31 mouse cellular contexts compared by ENCODE assay signal in the genomic region with DNA sequence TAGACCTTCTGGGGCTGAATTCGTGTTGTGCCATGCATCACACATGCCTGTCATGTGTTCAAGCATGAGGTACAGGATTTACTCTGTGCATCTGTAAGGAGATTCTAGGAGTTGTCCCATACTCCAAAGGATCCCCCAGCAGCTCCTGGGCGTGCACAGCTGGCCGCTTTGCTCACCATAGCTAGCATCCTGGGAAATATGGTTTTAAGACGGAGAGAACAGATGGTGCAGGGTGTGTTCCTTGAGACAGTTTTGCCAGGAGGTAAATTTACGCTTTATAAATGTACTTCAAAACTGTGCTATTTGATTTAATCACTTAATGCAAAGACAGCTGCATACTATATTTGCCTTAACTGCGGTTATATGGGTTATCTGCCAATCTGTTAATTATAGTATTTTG.
DNase-seq lines count a peak whose midpoint lies in the region; ATAC-seq and TF ChIP-seq lines count a peak whose summit lies in the region.
"Had no signal": no experiment of that assay in that cellular context is flagged by ENCODE, and none has a peak within 500 bp of the region (broad histone marks: within the 10 kb centered on the region; RNA-seq: fewer than 3 reads in every experiment).

No protein-coding gene starts in this region.

- no peak overlapping the region for H3ac ChIP-seq in myocyte (ENCODE audit: control insufficient read depth, insufficient read length)

- no peak for DNase-seq in frontal cortex, postnatal 14 days (ENCODE audit: low spot score in 2 of 2)
- DNase-seq in right cerebral cortex, adult 18-20 months = peak; percentile 6
- no peak for DNase-seq in right cerebral cortex, postnatal 4 days
- no peak for DNase-seq in midbrain, embryonic 10.5 days (ENCODE audit: low spot score)
- DNase-seq in embryo, embryonic 11 days = no peak
- DNase-seq: adrenal gland, postnatal 25 days; cerebellum, adult 2 months; cerebellum, postnatal 14 days; gastrocnemius, adult 2 months; gastrocnemius, postnatal 36 days; heart, adult 18-20 months; heart, postnatal 36 days; liver; lung, adult 2 months; lung, postnatal 10 days; midbrain, embryonic 14.5 days; spleen, adult 18-20 months; thymus, adult 2 months; thymus, postnatal 4 days had no signal

- H3K9me3 ChIP-seq in midbrain, embryonic 10.5 days (replicated peaks) = no peaks in the 10 kb centered on the region
- H3K9me3 ChIP-seq: hindbrain, embryonic 12.5 days; intestine, embryonic 15.5 days; neural tube, embryonic 15.5 days had no signal

- H3K4me1 ChIP-seq in midbrain, embryonic 10.5 days = no peaks in the 10 kb centered on the region
- H3K4me1 ChIP-seq: intestine, embryonic 15.5 days had no signal

- WGBS in midbrain, embryonic 10.5 days = 92% methylated on average over 6 of the region's 6 CpGs

- H3K4me2 ChIP-seq in myocyte (ENCODE audit: low read depth) = peak overlapping the region; percentile 9
- H3K4me2 ChIP-seq: heart, embryonic 11.5 days; hindbrain, embryonic 12.5 days; intestine, embryonic 15.5 days; neural tube, embryonic 15.5 days had no signal

- no peaks in the 10 kb centered on the region for H3K27me3 ChIP-seq in myocyte (ENCODE audit: control insufficient read depth, insufficient read depth, insufficient read length)
- H3K27me3 ChIP-seq in midbrain, embryonic 10.5 days (ENCODE audit: low read depth, poor library complexity, severe bottlenecking) = no peaks in the 10 kb centered on the region
- H3K27me3 ChIP-seq: hindbrain, embryonic 12.5 days; intestine, embryonic 15.5 days; neural tube, embryonic 15.5 days had no signal

- H3K79me2 ChIP-seq in myocyte (ENCODE audit: control insufficient read depth, insufficient read depth) = no peaks in the 10 kb centered on the region

- no peak overlapping the region for H3K4me3 ChIP-seq in myocyte
- H3K4me3 ChIP-seq in midbrain, embryonic 10.5 days = no peak overlapping the region
- H3K4me3 ChIP-seq: gastrocnemius, adult 2 months; hindbrain, embryonic 12.5 days; intestine, embryonic 15.5 days; neural tube, embryonic 15.5 days had no signal

- no peak for TF ChIP-seq POLR2A in myocyte (IDR thresholded peaks at IDR 0.05; ENCODE audit: insufficient read length, low read depth)

- no peak overlapping the region for H3K27ac ChIP-seq in midbrain, embryonic 10.5 days (replicated peaks)
- H3K27ac ChIP-seq: gastrocnemius, adult 2 months; hindbrain, embryonic 12.5 days; hindbrain, postnatal 0 days; intestine, embryonic 15.5 days; kidney, postnatal 0 days; liver, embryonic 14.5 days; macrophage; neural tube, embryonic 15.5 days; stomach, postnatal 0 days had no signal

- no peaks in the 10 kb centered on the region for H3K36me3 ChIP-seq in myocyte (ENCODE audit: control insufficient read depth, insufficient read depth)
- no peaks in the 10 kb centered on the region for H3K36me3 ChIP-seq in midbrain, embryonic 10.5 days
- H3K36me3 ChIP-seq: hindbrain, embryonic 12.5 days; intestine, embryonic 15.5 days; neural tube, embryonic 15.5 days had no signal

- ATAC-seq in frontal cortex, adult (ENCODE audit: low TSS enrichment) = peak; percentile 59
- ATAC-seq: CD4-positive, CD25-positive, alpha-beta regulatory T cell, adult 4 months; hindbrain, postnatal 0 days; intestine, embryonic 15.5 days had no signal

TF ChIP-seq in myocyte, 11 proteins besides CTCF, POLR2A, EP300 and RAD21:
- TF ChIP-seq E2F4 (IDR thresholded peaks at IDR 0.05; ENCODE audit: insufficient read depth) (no peak), MYOD1 (IDR thresholded peaks at IDR 0.05; ENCODE audit: control insufficient read depth in 1 of 3, insufficient read length in 2 of 3, low read depth in 2 of 3) (peak in 1 of 3 experiments; percentile 50)
